Mouse (Mus musculus) frontal cortex, adult 2 months (tissue): ENCODE measurements around the gene Trim10. TPM values are rescaled to one million over a fixed set of nuclear protein-coding genes. Genes with fewer than 3 reads are reported as not detected.

Experiments used
- DNase-seq, 2 experiments: peaks; one replicate each; pipeline ENCODE4 v3.0.0; 2022; ENCODE audit warnings: low spot score in 1 of 2; ENCODE audit errors: extremely low spot score in 1 of 2
- polyA plus RNA-seq: library from polyadenylated mRNA; depleted of rRNA; stranded (reverse); fragments of >200 nt; gene quantifications from 2 replicates; pipeline ENCODE4 v1.2.3, GENCODE M21; 2012; rRNA removed

Gene Trim10
- polyA plus RNA-seq, 1 experiment, result 0.06 TPM

- no peak for DNase-seq
These were observed 38.9 kb downstream of the Trim10 start for GRCm38 (mm10) chr17:36908235-36908634.

GRCm38 (mm10) chr17:36909802-36910201, 40.4 kb downstream of the Trim10 start:
- DNase-seq, result no peak

GRCm38 (mm10) chr17:36912031-36912430, 42.7 kb downstream of the Trim10 start:
- no peak for DNase-seq

- DNase-seq, result peak; percentile 53 to 90
These were observed 44.7 kb downstream of the Trim10 start for GRCm38 (mm10) chr17:36914108-36914507.

- DNase-seq, result peak in 1 of 2 experiments; percentile 81
These were observed 45.7 kb downstream of the Trim10 start for GRCm38 (mm10) chr17:36915076-36915475.

GRCm38 (mm10) chr17:36920239-36920638, 50.9 kb downstream of the Trim10 start:
- DNase-seq, result no peak

GRCm38 (mm10) chr17:36922715-36923114, 53.3 kb downstream of the Trim10 start:
- no peak for DNase-seq

- DNase-seq, result no peak
These were observed 54.1 kb downstream of the Trim10 start for GRCm38 (mm10) chr17:36923491-36923890.

Other genes starting within 250 kb of the Trim10 start
- not detected in 2 replicates for gene H2-M9, start 226.9 kb upstream of the Trim10 start, polyA plus RNA-seq
- gene H2-M1, start 197.4 kb upstream of the Trim10 start, polyA plus RNA-seq, result not detected in 2 replicates
- not detected in 2 replicates for gene H2-M10.5, start 96.7 kb upstream of the Trim10 start, polyA plus RNA-seq
- gene H2-M10.6, start 57.4 kb upstream of the Trim10 start, polyA plus RNA-seq, result not detected in 2 replicates
- gene Trim26, start 32.4 kb upstream of the Trim10 start, polyA plus RNA-seq, result 20.8 and 21.9 TPM in 2 replicates
- gene Trim15, start 2.4 kb upstream of the Trim10 start, polyA plus RNA-seq, result 0.04 and 0.08 TPM in 2 replicates
- gene Trim40, start 20.5 kb downstream of the Trim10 start, polyA plus RNA-seq, result 0.22 and 0.29 TPM in 2 replicates
- not detected in 2 replicates for gene Trim31, start 28.5 kb downstream of the Trim10 start, polyA plus RNA-seq
- 4.0 and 5.1 TPM in 2 replicates for gene Rnf39, start 73.3 kb downstream of the Trim10 start, polyA plus RNA-seq
- gene Ppp1r11, start 82.2 kb downstream of the Trim10 start, polyA plus RNA-seq, result 186 and 189 TPM in 2 replicates
- gene Znrd1, start 89.0 kb downstream of the Trim10 start, polyA plus RNA-seq, result 36.4 and 42.2 TPM in 2 replicates
- 6.0 and 6.9 TPM in 2 replicates for gene Znrd1as, start 89.0 kb downstream of the Trim10 start, polyA plus RNA-seq
- gene 2410137M14Rik, start 111.7 kb downstream of the Trim10 start, polyA plus RNA-seq, result 0.42 and 1.1 TPM in 2 replicates
- gene H2-M5, start 120.0 kb downstream of the Trim10 start, polyA plus RNA-seq, result 2.8 and 3.3 TPM in 2 replicates
- 30.3 and 40.6 TPM in 2 replicates for gene Zfp57, start 131.6 kb downstream of the Trim10 start, polyA plus RNA-seq
- 43.8 and 54.7 TPM in 2 replicates for gene Mog, start 153.8 kb downstream of the Trim10 start, polyA plus RNA-seq
- 430 and 435 TPM in 2 replicates for gene Gabbr1, start 176.4 kb downstream of the Trim10 start, polyA plus RNA-seq
- gene Olfr90, start 218.9 kb downstream of the Trim10 start, polyA plus RNA-seq, result 0.04 TPM in 1 of 2 replicates, not detected in the other
- not detected in 2 replicates for gene Olfr91, start 228.7 kb downstream of the Trim10 start, polyA plus RNA-seq